Mouse (Mus musculus) thymus, postnatal 0 days (tissue): Measurements from ENCODE around the gene Nim1k. TPM values are rescaled to one million over a fixed set of nuclear protein-coding genes. Genes with fewer than 3 reads are reported as not detected.

ENCODE experiments used
- DNase-seq: peaks from one replicate; pipeline ENCODE4 v3.0.0-alpha.2; 2015; ENCODE audit warnings: low spot score
- polyA plus RNA-seq: library from polyadenylated mRNA; unstranded; fragments of >200 nt; fragmentation: Nextera tagmentation; extraction: Ambion mirVana; gene quantifications from 2 replicates; pipeline ENCODE4 v1.2.1, GENCODE M21; 2015

Gene Nim1k
- polyA plus RNA-seq, result 9.9 and 10.6 TPM in 2 replicates

GRCm38 (mm10) chr13:119755681-119756471, at the start of gene Nim1k:
Gene Nim1k, minus strand, starts transcription at chr13:119755882.
- peak; percentile 81 for DNase-seq

GRCm38 (mm10) chr13:119797656-119798055, 42.0 kb upstream of the Nim1k start:
- DNase-seq, result no peak

- no peak for DNase-seq
Measured at GRCm38 (mm10) chr13:119792791-119793404, 37.2 kb upstream of the Nim1k start.

GRCm38 (mm10) chr13:119791580-119792135, 36.0 kb upstream of the Nim1k start:
- peak; percentile 5 for DNase-seq

GRCm38 (mm10) chr13:119790761-119791579, 35.3 kb upstream of the Nim1k start, which contains the start of gene Zfp131:
Gene Zfp131, minus strand, starts transcription at chr13:119790889.
- peak; percentile 98 for DNase-seq

DNA sequence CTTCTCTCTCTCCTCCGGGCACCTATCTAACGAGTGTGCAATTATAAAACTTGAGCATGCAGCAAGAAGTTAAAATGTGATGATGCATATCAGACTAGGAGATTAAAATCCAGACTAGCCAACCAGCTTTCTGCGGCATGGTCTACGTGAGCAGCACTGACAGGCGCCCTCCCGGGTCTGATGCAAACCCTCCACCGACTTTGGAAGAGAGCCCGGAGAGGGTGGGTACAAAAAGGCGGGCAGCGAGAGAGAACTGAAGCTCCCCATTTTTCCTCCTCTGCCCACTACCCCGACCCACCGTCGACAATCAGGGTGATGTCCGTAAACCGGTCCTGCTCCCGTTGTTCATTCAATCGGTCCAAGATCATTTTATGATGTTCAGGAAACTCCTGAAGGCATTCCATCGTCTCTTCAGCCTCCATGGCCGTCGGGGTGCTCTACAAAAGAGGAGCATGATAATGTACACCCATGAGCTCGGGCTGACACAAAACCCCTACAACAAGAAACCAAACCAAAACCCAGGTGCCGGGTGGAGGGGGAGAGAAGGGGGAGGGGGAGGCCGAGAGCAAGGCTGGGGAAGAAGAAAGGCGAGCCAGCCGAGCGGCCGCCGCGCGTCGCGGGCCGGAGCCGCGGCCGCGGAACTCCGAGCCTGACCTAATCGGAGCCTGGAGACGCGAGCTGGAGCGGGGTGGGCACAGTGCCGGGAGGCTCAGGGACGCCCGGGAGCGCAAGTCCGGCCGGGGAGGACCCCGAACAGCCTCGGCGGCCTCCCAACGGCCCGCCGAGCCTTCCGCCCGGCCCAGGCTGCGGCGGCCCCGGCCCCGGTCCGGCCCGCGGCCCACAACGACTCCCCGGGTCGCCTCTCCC, 34.4 kb upstream of the Nim1k start:
- DNase-seq, result peak; percentile 72

DNA sequence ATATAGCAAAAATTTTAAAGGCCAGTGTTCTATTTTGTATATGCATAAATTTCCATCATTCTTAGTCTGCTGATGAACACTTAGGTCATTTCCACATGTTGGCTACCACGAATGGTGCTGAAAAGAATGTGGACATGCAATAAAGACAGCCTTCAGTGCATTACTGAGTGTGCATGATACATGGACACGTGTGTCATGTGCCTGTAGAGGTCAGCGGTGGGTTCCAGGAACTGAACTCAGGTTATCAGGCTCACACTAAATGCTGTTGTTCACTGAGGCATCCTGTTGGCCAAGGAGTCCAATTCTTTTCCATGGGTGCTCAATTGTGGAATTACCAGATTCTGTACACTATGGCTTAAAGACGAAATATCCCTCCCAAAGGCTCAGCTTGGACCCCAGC, 27.9 kb upstream of the Nim1k start:
- DNase-seq, result no peak

- no peak for DNase-seq
Measured at GRCm38 (mm10) chr13:119768541-119768940, 12.9 kb upstream of the Nim1k start.

- DNase-seq, result no peak
Measured at GRCm38 (mm10) chr13:119766480-119766879, 10.8 kb upstream of the Nim1k start.

- DNase-seq, result no peak
Measured at GRCm38 (mm10) chr13:119756831-119757230, 1.1 kb upstream of the Nim1k start.

DNA sequence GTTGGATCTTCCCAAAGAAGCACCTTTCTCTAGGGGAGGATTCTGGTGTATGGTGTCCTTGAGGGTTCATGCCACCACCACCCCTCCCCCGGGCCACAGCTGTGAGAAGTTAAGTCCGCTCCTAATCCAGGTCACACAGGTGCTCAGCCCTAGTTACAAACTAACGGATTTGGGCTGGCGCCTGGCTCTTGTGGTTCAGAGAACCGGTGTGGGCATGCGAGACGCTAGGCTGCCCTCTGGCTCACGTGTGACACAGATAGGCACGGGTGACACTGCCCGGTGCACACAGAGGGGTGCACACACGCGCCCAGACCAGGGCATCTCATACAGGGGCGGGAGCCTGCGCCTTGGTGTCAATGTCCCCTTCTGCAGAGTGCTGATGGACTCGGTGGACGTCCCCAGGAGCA, 538 bp downstream of the Nim1k start:
- DNase-seq, result peak; percentile 87

DNA sequence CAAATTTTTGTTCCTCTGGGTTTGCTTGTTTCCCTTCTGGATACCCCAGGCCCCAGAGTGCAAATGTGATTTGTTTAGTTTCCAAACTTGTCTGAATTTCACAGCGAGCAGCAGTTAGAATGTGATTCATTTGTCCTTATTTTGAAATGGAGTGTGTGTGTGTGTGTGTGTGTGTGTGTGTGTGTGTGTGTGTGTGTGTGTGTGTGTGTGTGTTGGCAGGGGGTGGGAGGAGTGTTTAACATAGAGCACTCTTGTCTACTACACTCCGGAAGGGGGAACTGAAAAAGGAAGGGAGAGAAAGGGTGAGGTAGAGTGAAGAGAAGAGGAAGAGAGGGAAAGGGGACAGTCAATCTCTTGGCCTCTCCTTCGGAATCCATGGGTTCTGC, 1.1 kb downstream of the Nim1k start:
- DNase-seq, result no peak

DNA sequence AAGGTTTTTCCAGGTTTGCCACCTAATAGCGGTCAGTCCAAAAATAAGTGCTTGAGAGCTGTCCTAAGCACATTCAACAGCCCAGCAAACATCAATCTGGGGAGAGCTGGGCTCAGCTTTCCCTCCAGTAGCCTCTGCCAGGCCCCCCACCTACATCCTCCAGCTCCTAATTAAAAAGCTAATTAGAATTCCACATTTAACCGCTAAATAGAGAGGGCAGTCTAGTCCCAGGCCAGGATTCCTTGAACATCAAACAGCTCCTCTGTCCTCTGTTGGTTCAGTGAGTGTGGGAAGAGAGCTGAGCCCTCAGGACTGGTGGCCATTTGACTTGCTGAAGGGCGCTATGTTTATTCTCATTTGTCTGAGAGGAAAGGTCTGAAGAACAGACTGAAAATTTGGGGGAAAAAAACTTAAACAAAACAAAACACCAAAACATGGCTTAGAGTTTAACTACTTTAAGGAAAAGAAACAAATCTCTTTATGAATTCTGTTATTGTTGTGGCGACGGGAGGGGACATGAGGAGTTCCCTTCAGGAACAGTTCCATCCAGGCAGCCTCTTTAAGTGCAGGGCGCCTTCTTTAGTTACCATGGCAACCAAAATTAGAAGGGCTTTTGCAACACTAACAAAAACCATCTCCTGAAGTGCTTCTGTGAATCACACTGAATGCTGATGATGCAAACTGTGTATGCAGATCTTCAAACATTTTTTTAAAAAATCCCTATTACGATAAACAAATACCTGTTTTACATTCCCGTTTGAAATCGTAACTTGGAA, 1.6 kb downstream of the Nim1k start:
- peak; percentile 63 for DNase-seq

DNA sequence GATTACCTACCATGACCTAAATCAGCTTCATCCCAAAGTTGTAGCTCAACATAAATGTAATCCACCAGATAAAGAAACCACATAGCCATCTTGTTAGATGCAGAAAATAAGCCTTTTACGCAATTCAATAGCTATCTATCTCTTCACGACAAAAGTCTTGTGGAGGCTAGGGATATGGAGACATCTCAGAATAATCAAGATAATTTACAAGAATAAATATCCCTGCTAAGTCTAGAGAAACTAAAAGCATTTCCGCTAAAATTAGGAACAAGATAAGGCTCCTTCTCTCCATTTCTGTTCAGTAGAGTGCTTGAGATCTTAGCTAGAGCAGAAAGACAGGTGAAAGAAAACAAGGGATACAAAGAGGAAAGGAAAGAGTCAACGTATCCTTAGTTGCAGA, 8.8 kb downstream of the Nim1k start:
- no peak for DNase-seq

DNA sequence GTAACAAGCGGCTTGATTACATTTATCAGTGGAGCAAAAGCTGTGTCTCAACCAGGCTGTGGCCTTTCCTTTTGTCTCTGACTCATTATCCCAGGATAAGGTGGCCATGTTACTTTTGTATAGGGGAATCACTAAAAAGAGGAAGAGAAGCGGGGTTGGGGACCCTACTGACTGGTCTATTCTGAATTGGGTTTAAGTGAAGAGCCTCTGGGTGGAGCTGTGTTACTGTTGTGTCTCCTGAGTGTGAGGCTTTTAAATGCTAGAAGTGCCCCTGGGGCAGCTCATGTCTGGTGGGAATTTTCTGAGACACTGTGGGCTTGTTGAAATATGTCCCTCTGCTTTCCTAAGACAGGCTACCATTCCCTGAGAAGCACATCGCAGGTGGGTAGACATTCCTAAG, 12.2 kb downstream of the Nim1k start:
- peak; percentile 29 for DNase-seq

GRCm38 (mm10) chr13:119742711-119743415, 12.8 kb downstream of the Nim1k start:
- no peak for DNase-seq

DNA sequence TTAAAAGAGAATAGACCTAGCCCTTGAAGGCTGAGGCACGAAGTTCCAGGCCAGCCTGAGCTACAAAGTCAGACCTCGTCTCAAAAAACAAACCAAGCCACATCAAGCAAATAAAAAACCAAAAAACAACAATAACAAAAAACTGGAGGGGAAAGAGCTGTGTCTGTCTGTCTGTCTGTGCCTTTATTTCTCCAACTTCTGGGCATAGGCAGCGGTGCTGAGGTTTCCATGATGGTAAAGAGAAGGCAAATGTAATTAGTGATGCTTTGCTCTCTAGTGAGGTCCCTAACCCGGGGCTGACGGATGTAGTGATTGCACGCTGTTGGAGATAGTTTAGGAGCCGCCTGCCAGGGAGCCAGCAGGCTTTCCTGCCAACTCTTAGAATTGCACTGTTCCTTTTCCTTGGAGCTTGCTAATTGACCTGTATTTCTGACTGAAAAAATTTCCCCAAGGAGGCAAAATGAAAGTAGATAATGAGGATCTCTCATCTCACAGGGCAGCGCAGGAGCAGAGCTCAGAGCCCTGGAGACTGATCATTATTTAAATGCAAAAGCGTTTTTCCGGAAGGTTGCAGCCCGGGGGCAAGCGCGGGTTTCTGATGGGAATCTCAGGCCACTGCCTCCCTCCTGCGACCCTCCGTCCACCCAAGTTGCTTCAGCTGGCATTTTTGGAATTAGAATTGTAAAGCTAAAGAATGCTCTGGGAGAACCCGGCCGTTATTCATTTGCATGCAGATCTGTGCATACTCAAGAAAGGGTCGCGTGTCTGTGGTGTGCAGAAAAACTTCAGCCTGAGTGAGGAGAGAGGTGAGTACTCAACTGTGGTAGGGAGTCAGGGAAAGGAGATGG, 14.1 kb downstream of the Nim1k start:
- DNase-seq, result no peak

DNA sequence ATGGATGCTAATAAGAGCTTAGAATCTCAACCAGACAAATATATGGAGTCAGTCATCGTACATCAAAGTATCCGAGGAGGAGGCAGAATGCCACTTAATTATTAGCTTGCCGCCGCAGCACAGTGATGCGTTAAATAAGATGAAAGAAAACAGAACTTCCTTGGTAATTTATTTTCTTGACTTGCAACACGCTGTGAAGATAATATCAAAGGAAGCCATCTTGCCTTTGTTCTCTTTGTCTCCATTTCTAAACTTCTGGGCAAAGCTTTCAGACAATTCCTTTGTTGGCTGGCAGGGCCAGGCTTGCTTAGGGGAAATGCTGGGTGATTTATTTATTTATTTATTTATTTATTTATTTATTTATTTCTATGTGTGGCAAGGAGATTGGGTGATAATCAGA, 24.2 kb downstream of the Nim1k start:
- no peak for DNase-seq
